Mouse (Mus musculus) brain, embryonic 14.5 days (tissue): ENCODE measurements around the gene Wfdc3. TPM values are rescaled to one million over a fixed set of nuclear protein-coding genes. Genes with fewer than 3 reads are reported as not detected.
A peak's percentile ranks its signal among the peaks of the same experiment; 100 is the strongest.

Experiments used
- DNase-seq: peaks from one replicate; pipeline ENCODE4 v3.0.0-alpha.2; 2011; ENCODE audit warnings: low read depth
- CTCF ChIP-seq: fragments of 200-500 bp; IDR thresholded peaks from 2 replicates; pipeline ENCODE4 v1.5.1; 2012; ENCODE audit warnings: inconsistent platforms, mild to moderate bottlenecking, moderate library complexity, borderline replicate concordance; ENCODE audit not compliant: insufficient read depth, insufficient read length; ENCODE audit errors: extremely low read depth
- POLR2A ChIP-seq: fragments of 200-500 bp; IDR thresholded peaks from 2 replicates; pipeline ENCODE4 v1.6.1; 2012; ENCODE audit warnings: mild to moderate bottlenecking, inconsistent platforms, borderline replicate concordance; ENCODE audit not compliant: poor library complexity, insufficient read depth, insufficient read length, severe bottlenecking; ENCODE audit errors: extremely low read depth
- polyA plus RNA-seq: library from polyadenylated mRNA; depleted of rRNA; stranded (reverse); fragments of >200 nt; gene quantifications from 2 replicates; pipeline ENCODE4 v1.2.3, GENCODE M21; 2012; rRNA removed

Gene Wfdc3
- 0.94 and 1.4 TPM in 2 replicates for polyA plus RNA-seq

DNA sequence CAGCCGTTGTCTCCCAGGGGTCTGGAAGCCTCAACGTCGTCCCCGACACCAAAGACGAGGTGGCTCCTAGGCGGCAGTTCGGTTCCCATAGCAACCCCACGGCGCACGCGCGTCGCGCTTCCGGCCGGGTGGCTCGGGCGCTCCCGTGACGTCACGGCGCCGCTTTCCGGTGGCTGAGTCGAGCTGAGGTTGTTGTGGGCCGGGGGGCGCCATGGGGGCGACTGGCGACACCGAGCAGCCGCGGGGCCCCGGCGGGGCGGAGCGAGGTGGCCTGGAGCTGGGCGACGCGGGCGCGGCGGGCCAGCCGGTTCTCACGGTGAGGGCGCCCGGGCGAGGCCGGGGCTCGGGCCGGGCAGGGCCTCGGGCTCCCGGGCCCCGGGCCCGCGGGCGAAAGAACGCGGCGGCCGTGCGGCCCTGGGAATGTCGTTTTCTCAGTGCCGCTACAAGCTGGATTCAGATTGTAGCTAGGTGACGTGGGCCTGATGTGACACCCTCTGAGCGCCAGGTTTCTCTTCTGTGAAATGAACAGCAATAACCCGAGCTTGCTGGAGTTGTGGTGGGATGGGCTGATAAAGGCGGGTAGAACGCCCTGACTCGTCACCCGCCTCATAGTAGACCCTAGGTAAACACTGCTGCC, at the start of gene Wfdc3, which contains the start of gene Dnttip1:
Gene Wfdc3, minus strand, starts transcription at position 89 of the 637 bp plus-strand sequence.
Gene Dnttip1, plus strand, starts transcription at position 141 of the 637 bp plus-strand sequence.
- TF ChIP-seq CTCF (no peak), POLR2A (peak; percentile 76)
- peak; percentile 97 for DNase-seq

GRCm38 (mm10) chr2:164794293-164794692, 48.6 kb upstream of the Wfdc3 start:
- DNase-seq, result peak; percentile 94
- no peak for TF ChIP-seq POLR2A
- peak; percentile 89 for TF ChIP-seq CTCF

DNA sequence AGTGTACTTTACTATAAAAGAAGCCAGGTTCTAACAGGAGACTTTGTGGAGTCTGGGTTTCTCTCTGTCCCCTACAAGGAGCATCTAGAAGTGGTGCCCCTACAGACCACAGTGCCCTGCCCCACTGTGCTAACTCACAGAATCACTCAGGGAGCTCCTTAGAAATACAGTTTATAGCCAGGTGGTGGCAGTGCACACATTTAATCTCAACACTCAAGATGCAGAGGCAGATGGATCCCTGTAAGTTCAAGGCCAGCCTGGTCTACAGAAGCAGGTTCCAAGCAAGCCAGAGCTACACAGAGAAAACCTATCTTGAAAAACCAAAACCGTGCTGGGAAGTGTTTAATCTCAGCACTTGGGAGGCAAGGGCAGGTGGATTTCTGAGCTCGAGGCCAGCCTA, 48.0 kb upstream of the Wfdc3 start:
- peak; percentile 19 for DNase-seq
- no peak for TF ChIP-seq POLR2A
- TF ChIP-seq CTCF, result no peak

DNA sequence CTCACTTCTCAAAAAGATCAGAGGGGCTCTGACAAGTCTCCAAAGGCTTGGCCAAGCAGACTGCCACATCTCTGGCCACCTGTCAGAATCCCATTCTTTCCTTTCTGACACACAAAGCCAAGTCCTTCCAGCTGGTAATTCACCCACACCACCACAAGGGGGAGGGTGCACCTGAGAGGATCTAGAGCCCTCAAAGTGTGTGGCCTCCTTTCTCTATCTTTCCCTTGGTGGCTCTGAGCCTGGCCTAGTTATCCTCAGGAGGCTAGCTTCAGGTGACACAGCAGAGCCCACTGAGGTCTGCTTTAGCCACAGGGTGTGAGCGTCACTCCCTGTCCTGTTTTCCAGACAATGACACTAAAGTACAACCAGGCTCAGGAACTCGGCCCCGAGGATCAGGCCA, 47.5 kb upstream of the Wfdc3 start:
- DNase-seq, result peak; percentile 46
- peak; percentile 72; the same call in 1 of the 2 replicates for TF ChIP-seq CTCF
- TF ChIP-seq POLR2A, result no peak

DNA sequence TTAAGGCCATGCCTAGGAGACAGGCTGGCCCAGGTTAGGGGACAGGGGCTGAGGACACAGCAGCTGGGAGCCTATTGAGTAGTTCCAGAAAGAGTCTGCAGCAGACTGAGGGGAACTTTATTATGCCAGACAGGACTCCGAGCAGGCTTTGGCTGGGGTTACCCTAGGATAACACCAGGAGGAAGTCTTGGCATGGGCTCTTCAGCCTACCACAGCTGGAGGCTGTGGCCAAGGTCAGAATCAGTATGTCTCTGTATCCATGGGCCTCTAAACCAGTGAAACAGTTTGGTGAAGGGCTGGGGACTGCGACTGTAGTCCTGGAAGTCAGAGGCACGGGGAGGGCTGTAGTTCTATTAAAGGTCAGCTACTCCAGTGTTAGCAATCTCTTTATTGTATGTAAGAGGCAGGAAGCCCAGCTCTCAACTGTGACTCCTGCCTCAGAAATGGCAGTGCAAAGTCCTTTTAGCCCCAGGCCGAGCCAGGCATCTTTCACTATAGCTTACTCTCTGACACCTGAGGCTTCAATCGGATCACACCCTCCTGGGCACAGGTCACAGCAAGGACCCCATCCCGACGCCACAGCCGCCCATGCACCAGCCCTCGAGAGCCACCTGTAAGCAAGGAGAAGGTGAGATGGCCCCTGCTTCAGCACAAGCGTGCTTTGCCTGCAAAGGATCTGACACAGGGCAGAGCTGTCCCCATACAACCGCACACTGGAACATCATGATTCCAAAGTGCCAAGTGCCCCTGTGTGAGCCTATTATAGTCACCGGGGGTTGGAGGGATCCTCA, 46.9 kb upstream of the Wfdc3 start:
- no peak for TF ChIP-seq CTCF
- no peak for DNase-seq

GRCm38 (mm10) chr2:164791841-164792261, 46.1 kb upstream of the Wfdc3 start:
- TF ChIP-seq CTCF (no peak), POLR2A (no peak)
- DNase-seq, result no peak

DNA sequence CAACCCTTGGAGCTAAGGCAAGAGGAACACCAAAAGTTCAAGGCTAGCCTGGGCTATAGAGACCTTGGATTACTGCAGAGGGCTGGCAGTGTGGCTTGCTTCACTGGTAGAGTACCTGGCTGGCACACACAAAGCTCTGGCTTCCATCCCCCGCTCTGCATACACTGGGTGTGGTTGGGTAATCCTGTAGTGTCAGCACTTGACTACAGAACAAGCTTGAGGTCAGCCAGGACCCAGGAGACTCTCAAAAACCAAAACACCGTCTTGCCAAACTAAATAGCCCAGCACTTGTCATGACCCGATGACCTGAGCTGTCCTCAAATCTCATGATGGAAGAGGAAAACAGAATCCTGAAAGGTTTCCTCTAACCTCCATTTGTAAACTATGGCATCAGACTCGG, 44.7 kb upstream of the Wfdc3 start:
- no peak for DNase-seq
- no peak for TF ChIP-seq CTCF
- TF ChIP-seq POLR2A, result no peak

DNA sequence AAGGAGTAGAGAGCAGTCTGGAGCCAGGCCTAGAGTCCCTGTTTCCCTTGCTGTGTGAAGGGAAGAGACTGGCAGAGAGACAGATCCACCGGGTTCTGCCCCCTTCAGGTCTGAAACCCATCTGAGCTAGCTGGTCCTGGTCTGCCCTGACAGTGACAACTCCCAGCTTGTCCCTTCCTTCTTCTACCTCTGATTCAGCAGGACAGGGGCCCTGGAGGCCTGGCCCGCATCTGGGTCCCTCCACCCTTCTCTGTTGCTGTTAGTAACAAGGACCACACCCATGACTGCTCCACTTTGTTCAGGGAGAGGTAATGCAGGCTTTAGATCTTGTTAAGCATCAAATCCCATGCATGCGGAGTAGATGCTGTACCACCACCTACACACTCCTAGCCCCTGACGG, 42.7 kb upstream of the Wfdc3 start:
- DNase-seq, result no peak
- no peak for TF ChIP-seq CTCF
- TF ChIP-seq POLR2A, result no peak

GRCm38 (mm10) chr2:164787779-164788178, 42.0 kb upstream of the Wfdc3 start:
- TF ChIP-seq CTCF (no peak), POLR2A (no peak)

GRCm38 (mm10) chr2:164787032-164787431, 41.3 kb upstream of the Wfdc3 start:
- TF ChIP-seq CTCF, result no peak
- TF ChIP-seq POLR2A, result no peak
- DNase-seq, result no peak

More at GRCm38 (mm10) chr2:164787779-164788178, 42.0 kb upstream of the Wfdc3 start:
- DNase-seq, result no peak

GRCm38 (mm10) chr2:164786388-164786885, 40.7 kb upstream of the Wfdc3 start:
- no peak for TF ChIP-seq CTCF
- no peak for TF ChIP-seq POLR2A
- peak; percentile 26 for DNase-seq
